Mouse (Mus musculus) Muller cell, postnatal 12 days (primary cell): ENCODE measurements at regions not wholly inside any gene's neighbourhood (a gene's known extent, or its start where the extent isn't known, plus 50 kb on each side); places are given as distances from the start of the nearest gene placed in this dataset.
A peak's percentile ranks its signal among the peaks of the same experiment; 100 is the strongest.

Experiments used
- DNase-seq: peaks from one replicate; pipeline ENCODE4 v3.0.0-alpha.2; 2015; ENCODE audit errors: inconsistent ontology term

- DNase-seq: peak; percentile 1
Measured at GRCm38 (mm10) chrX:133787112-133787511, 63.7 kb upstream of the Tnmd start.

DNA sequence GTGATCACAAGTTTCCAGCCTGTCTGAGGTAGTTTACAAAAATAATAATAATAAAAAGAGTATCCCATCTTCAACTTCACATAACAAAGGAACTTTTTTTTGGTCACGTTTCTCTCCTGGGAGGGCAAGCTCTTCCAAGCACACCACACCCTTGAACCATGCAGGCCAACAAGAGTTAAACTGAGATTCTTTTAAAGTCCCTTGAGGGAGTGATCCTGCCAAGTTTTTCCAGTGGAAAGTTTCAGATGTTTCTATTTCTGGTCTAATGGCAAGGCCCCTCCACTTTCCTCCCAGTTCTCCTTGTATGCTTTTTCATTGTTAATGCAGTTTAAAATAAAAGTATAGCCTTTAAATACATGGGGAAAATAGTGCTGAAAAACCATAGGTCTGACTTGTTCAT, 65.2 kb upstream of the Pcdh19 start:
- no peak for DNase-seq

DNA sequence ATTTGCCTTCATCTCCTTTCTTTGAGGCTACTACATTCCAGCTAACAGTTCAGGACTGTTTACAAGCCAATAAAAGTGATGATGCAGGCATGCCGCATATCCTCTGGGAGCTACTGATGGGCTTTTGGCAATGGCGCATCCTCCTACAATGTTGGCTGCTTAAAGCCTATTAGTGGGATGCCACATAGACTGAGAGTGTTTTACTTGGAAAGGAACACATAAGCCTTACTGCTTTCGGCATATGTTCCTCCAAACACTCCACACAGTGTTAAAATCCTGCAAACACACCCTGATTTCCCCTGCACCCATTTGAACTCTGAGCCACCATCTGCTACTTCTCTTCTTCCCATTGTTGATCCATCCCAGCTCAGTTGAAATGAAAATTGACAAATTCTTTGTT, 63.4 kb upstream of the Pcdh19 start:
- no peak for DNase-seq

- no peak for DNase-seq
Measured at GRCm38 (mm10) chrX:133743446-133743845, 54.7 kb upstream of the Pcdh19 start.

DNA sequence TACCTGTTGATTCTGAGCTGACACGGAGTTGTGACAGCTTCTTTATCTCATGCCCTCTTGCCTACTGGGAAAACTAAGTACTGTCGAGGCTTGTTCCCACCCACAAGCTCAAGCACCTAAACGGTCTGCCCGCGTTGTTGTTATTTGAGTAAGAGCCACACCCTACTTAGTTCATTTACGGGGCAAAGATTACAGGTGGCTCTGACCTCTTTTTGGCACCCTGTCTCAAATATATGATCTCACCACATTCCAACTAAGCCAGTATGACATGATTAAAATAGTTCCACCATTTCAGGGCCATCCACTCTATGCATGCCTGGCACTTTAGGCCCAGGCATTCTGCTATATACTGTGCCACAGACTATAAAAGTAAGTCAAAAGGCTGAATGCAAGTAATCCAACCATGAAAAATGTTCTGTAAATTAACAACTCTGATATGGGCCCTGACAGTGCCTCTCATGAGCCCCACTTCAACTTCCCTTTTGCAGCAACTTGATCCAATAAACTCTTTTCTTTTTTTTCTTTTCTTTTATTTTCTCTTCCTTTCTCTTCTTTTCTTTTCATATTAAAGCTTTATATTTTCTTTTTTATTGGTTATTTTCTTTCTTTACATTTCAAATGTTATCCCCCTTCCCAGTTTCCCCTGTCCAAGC, 50.3 kb upstream of the Pcdh19 start:
- no peak for DNase-seq
